Mouse (Mus musculus): ENCODE results near the gene B3galt1.

The B3galt1 gene

GRCm38 (mm10) chr2:67565480-67566331 is at the start of gene B3galt1:
Gene B3galt1 (plus strand): TSS chr2:67565871.
- DNase-seq (ENCODE audit: extremely low read depth, low read depth, low spot score) = no peak

- no peak for DNase-seq (ENCODE audit: extremely low read depth, low read depth, low spot score)
Measured at GRCm38 (mm10) chr2:67516405-67516804, 49.3 kb upstream of the B3galt1 start.

- DNase-seq (ENCODE audit: extremely low read depth, low read depth, low spot score) = no peak
Measured at GRCm38 (mm10) chr2:67535347-67535746, 30.3 kb upstream of the B3galt1 start.

- DNase-seq (ENCODE audit: extremely low read depth, low read depth, low spot score) = no peak
Measured at GRCm38 (mm10) chr2:67539426-67539825, 26.2 kb upstream of the B3galt1 start.

GRCm38 (mm10) chr2:67541957-67542696 is 23.5 kb upstream of the B3galt1 start:
- DNase-seq (ENCODE audit: extremely low read depth, low read depth, low spot score) = no peak

GRCm38 (mm10) chr2:67544426-67544825 is 21.2 kb upstream of the B3galt1 start:
- DNase-seq (ENCODE audit: extremely low read depth, low read depth, low spot score) = no peak

- no peak for DNase-seq (ENCODE audit: extremely low read depth, low read depth, low spot score)
Measured at GRCm38 (mm10) chr2:67564851-67565479, 706 bp upstream of the B3galt1 start.

- no peak for DNase-seq (ENCODE audit: extremely low read depth, low read depth, low spot score)
Measured at GRCm38 (mm10) chr2:67566566-67566965, 895 bp downstream of the B3galt1 start.

- no peak for DNase-seq (ENCODE audit: extremely low read depth, low read depth, low spot score)
Measured at GRCm38 (mm10) chr2:67567141-67567680, 1.5 kb downstream of the B3galt1 start.

- DNase-seq (ENCODE audit: extremely low read depth, low read depth, low spot score) = no peak
Measured at GRCm38 (mm10) chr2:67576634-67577033, 11.0 kb downstream of the B3galt1 start.

GRCm38 (mm10) chr2:67583091-67583490 is 17.4 kb downstream of the B3galt1 start:
- no peak for DNase-seq (ENCODE audit: extremely low read depth, low read depth, low spot score)

GRCm38 (mm10) chr2:67590408-67590807 is 24.7 kb downstream of the B3galt1 start:
- no peak for DNase-seq (ENCODE audit: extremely low read depth, low read depth, low spot score)

- no peak for DNase-seq (ENCODE audit: extremely low read depth, low read depth, low spot score)
Measured at GRCm38 (mm10) chr2:67591831-67592629, 26.4 kb downstream of the B3galt1 start.

- DNase-seq (ENCODE audit: extremely low read depth, low read depth, low spot score) = no peak
Measured at GRCm38 (mm10) chr2:67622902-67623301, 57.2 kb downstream of the B3galt1 start.

GRCm38 (mm10) chr2:67627667-67628066 is 62.0 kb downstream of the B3galt1 start:
- no peak for DNase-seq (ENCODE audit: extremely low read depth, low read depth, low spot score)

- no peak for DNase-seq (ENCODE audit: extremely low read depth, low read depth, low spot score)
Measured at GRCm38 (mm10) chr2:67628289-67628688, 62.6 kb downstream of the B3galt1 start.

GRCm38 (mm10) chr2:67654847-67655246 is 89.2 kb downstream of the B3galt1 start:
- DNase-seq (ENCODE audit: extremely low read depth, low read depth, low spot score) = no peak

- no peak for DNase-seq (ENCODE audit: extremely low read depth, low read depth, low spot score)
Measured at GRCm38 (mm10) chr2:67657372-67657771, 91.7 kb downstream of the B3galt1 start.

- no peak for DNase-seq (ENCODE audit: extremely low read depth, low read depth, low spot score)
Measured at GRCm38 (mm10) chr2:67658091-67658490, 92.4 kb downstream of the B3galt1 start.

- DNase-seq (ENCODE audit: extremely low read depth, low read depth, low spot score) = no peak
Measured at GRCm38 (mm10) chr2:67671721-67672120, 106.0 kb downstream of the B3galt1 start.

- DNase-seq (ENCODE audit: extremely low read depth, low read depth, low spot score) = no peak
Measured at GRCm38 (mm10) chr2:67677697-67678096, 112.0 kb downstream of the B3galt1 start.

Data from fat pad, adult 2 months (tissue).